Mouse (Mus musculus): ENCODE measurements around the gene Prdm11.

DNA sequence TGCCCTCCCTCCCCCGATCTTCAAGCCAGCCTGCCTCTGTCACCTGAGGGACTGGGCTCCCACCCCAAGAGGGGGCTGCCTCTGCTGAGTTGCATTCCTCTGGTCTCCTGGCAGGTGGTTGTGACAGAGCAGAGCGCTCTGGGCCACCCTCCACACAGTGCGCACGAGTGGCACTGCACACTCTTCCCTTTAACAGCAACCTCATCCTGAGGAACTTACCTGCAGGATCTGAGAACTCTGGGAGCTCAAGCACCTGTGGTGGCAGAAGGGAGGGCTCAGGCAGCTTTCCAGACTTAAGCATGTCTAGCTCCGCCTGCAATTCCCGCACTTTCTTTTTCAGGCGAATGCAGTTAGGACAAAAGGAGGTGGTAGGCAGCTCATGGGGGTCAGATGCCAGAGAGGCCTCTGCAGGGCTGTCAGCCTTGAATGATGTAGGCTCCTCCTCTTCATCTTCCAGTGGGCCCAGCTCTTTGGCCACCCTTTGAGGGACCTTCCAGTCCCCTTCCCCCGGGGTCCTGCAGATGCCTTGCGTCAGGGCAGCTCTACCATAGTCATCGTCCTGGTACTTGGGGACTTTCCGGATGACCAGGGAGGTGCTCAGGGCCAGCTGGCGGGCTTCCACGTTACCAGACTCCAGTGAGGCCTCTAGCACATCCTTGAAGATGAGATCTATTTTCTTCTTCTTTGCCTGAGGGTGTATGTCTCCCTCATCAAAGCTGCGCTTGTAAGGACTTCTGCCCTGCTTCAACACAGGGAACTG, 70.8 kb downstream of the Prdm11 start:
- TF ChIP-seq CHD2 (IDR thresholded peaks at IDR 0.05; ENCODE audit: low read length) (no peak), NELFE (IDR thresholded peaks at IDR 0.05; ENCODE audit: low read depth, low read length) (no peak), ELF1 (IDR thresholded peaks at IDR 0.05; ENCODE audit: low read depth, low read length) (no peak), NRF1 (IDR thresholded peaks at IDR 0.05; ENCODE audit: low read depth, low read length) (no peak)

Data from CH12.LX (cell line).